Mouse (Mus musculus): Measurements from ENCODE around the gene Txlnb. TPM values are rescaled to one million over a fixed set of nuclear protein-coding genes. Genes with fewer than 3 reads are reported as not detected.

Txlnb gene
- polyA plus RNA-seq, 2 experiments: 3.9 to 5.7 TPM

GRCm38 (mm10) chr10:17878002-17878919 lies 82.2 kb downstream of the Txlnb start:
- no peaks in the 10 kb centered on the region for H3K36me3 ChIP-seq (ENCODE audit: control insufficient read depth, insufficient read depth, low read length)
- H3K4me1 ChIP-seq (ENCODE audit: control insufficient read depth, insufficient read depth, low read length): peaks cover 6% of the 10 kb centered on the region
- H3K9ac ChIP-seq (ENCODE audit: low read depth, low read length, severe bottlenecking): no peak overlapping the region
- WGBS: 11% methylated on average over 8 of the region's 8 CpGs
- no peak for ATAC-seq (ENCODE audit: low FRiP score, low read depth)
- H3K4me3 ChIP-seq (replicated peaks; ENCODE audit: low read length): no peak overlapping the region
- H3K4me2 ChIP-seq (replicated peaks; ENCODE audit: low read depth, low read length, severe bottlenecking): no peak overlapping the region
- no peak for TF ChIP-seq POLR2A (IDR thresholded peaks at IDR 0.05; ENCODE audit: borderline replicate concordance, extremely low read depth, insufficient read depth, insufficient read length)
- H3K27ac ChIP-seq (replicated peaks; ENCODE audit: low read depth, low read length): no peak overlapping the region
- no peak for DNase-seq (ENCODE audit: low spot score)
- H3K27me3 ChIP-seq (ENCODE audit: control insufficient read depth, insufficient read depth, low read length): no peaks in the 10 kb centered on the region
- no peaks in the 10 kb centered on the region for H3K9me3 ChIP-seq (ENCODE audit: control insufficient read depth, low read length)

- no peaks in the 10 kb centered on the region for H3K9me3 ChIP-seq (ENCODE audit: control insufficient read depth, low read length)
- no peak for ATAC-seq (ENCODE audit: low FRiP score, low read depth)
- no peak overlapping the region for H3K9ac ChIP-seq (ENCODE audit: low read depth, low read length, severe bottlenecking)
- H3K27ac ChIP-seq (replicated peaks; ENCODE audit: low read depth, low read length): no peak overlapping the region
- peaks cover 6% of the 10 kb centered on the region for H3K4me1 ChIP-seq (ENCODE audit: control insufficient read depth, insufficient read depth, low read length)
- no peak overlapping the region for H3K4me3 ChIP-seq (replicated peaks; ENCODE audit: low read length)
- no peak for DNase-seq (ENCODE audit: low spot score)
- no peak overlapping the region for H3K4me2 ChIP-seq (replicated peaks; ENCODE audit: low read depth, low read length, severe bottlenecking)
- H3K27me3 ChIP-seq (ENCODE audit: control insufficient read depth, insufficient read depth, low read length): no peaks in the 10 kb centered on the region
- WGBS: 70% methylated on average over 3 of the region's 3 CpGs
- H3K36me3 ChIP-seq (ENCODE audit: control insufficient read depth, insufficient read depth, low read length): no peaks in the 10 kb centered on the region
- TF ChIP-seq POLR2A (IDR thresholded peaks at IDR 0.05; ENCODE audit: borderline replicate concordance, extremely low read depth, insufficient read depth, insufficient read length): no peak
Observed at GRCm38 (mm10) chr10:17880038-17880437, 84.0 kb downstream of the Txlnb start.

- Histone ChIP-seq H3K9ac (ENCODE audit: low read depth, low read length, severe bottlenecking) (no peak overlapping the region), H3K9me3 (ENCODE audit: control insufficient read depth, low read length) (no peaks in the 10 kb centered on the region), H3K4me3 (replicated peaks; ENCODE audit: low read length) (no peak overlapping the region), H3K27me3 (ENCODE audit: control insufficient read depth, insufficient read depth, low read length) (no peaks in the 10 kb centered on the region), H3K27ac (replicated peaks; ENCODE audit: low read depth, low read length) (no peak overlapping the region), H3K4me2 (replicated peaks; ENCODE audit: low read depth, low read length, severe bottlenecking) (no peak overlapping the region), H3K36me3 (ENCODE audit: control insufficient read depth, insufficient read depth, low read length) (no peaks in the 10 kb centered on the region), H3K4me1 (ENCODE audit: control insufficient read depth, insufficient read depth, low read length) (peaks cover 6% of the 10 kb centered on the region)
- ATAC-seq (ENCODE audit: low FRiP score, low read depth) (no peak), DNase-seq (ENCODE audit: low spot score) (no peak)
- 69% methylated on average over 2 of the region's 2 CpGs for WGBS
- TF ChIP-seq POLR2A (IDR thresholded peaks at IDR 0.05; ENCODE audit: borderline replicate concordance, extremely low read depth, insufficient read depth, insufficient read length): no peak
Observed at GRCm38 (mm10) chr10:17880724-17881123, 84.7 kb downstream of the Txlnb start.

Other genes with a start within 250 kb of the Txlnb start
- gene Cited2, start 73.0 kb upstream of the Txlnb start, polyA plus RNA-seq (2012; rRNA removed): 55.7 and 67.5 TPM in 2 replicates
- 44.7 and 45.7 TPM in 2 replicates for gene Cited2, start 73.0 kb upstream of the Txlnb start, polyA plus RNA-seq (2014; fragmentation: Nextera tagmentation; extraction: Ambion mirVana)
- 18.6 and 19.2 TPM in 2 replicates for gene Heca, start 151.8 kb downstream of the Txlnb start, polyA plus RNA-seq (2012; rRNA removed)
- 8.1 and 11.0 TPM in 2 replicates for gene Heca, start 151.8 kb downstream of the Txlnb start, polyA plus RNA-seq (2014; fragmentation: Nextera tagmentation; extraction: Ambion mirVana)
- 56.5 and 92.6 TPM in 2 replicates for gene Abracl, start 227.1 kb downstream of the Txlnb start, polyA plus RNA-seq (2012; rRNA removed)
- 147 and 162 TPM in 2 replicates for gene Abracl, start 227.1 kb downstream of the Txlnb start, polyA plus RNA-seq (2014; fragmentation: Nextera tagmentation; extraction: Ambion mirVana)